Mouse (Mus musculus) adipocyte (in vitro differentiated cells): Measurements from ENCODE around the gene Mpi.
A peak's percentile ranks its signal among the peaks of the same experiment; 100 is the strongest.

Source experiments
- DNase-seq: peaks from one replicate; pipeline ENCODE4 v3.0.0-alpha.2; 2016; ENCODE audit warnings: low spot score

The Mpi gene

GRCm38 (mm10) chr9:57523754-57524153 lies 28.8 kb downstream of the Mpi start:
- DNase-seq: peak; percentile 70

GRCm38 (mm10) chr9:57522861-57523246 lies 29.7 kb downstream of the Mpi start:
- DNase-seq: no peak

GRCm38 (mm10) chr9:57522114-57522860 lies 30.3 kb downstream of the Mpi start:
- DNase-seq: no peak

- DNase-seq: peak; percentile 94
Measured at GRCm38 (mm10) chr9:57521056-57521911, 31.3 kb downstream of the Mpi start, which contains the start of gene Cox5a. Cox5a (plus strand) TSS chr9:57521274.

GRCm38 (mm10) chr9:57520375-57521055 lies 32.0 kb downstream of the Mpi start:
- no peak for DNase-seq

GRCm38 (mm10) chr9:57517113-57517512 lies 35.5 kb downstream of the Mpi start:
- DNase-seq: peak; percentile 81

GRCm38 (mm10) chr9:57510577-57510976 lies 42.0 kb downstream of the Mpi start:
- no peak for DNase-seq

- peak; percentile 24 for DNase-seq
Measured at GRCm38 (mm10) chr9:57505700-57506099, 46.9 kb downstream of the Mpi start.

- DNase-seq: no peak
Measured at GRCm38 (mm10) chr9:57504891-57505290, 47.7 kb downstream of the Mpi start.

- no peak for DNase-seq
Measured at GRCm38 (mm10) chr9:57504381-57504700, 48.2 kb downstream of the Mpi start.

GRCm38 (mm10) chr9:57503622-57504380 lies 48.8 kb downstream of the Mpi start, which contains the start of gene Rpp25:
Rpp25 (plus strand) TSS chr9:57504026.
- DNase-seq: no peak

GRCm38 (mm10) chr9:57502911-57503621 lies 49.5 kb downstream of the Mpi start:
- DNase-seq: no peak

GRCm38 (mm10) chr9:57501861-57502260 lies 50.7 kb downstream of the Mpi start:
- no peak for DNase-seq

- no peak for DNase-seq
Measured at GRCm38 (mm10) chr9:57501452-57501851, 51.1 kb downstream of the Mpi start.

- no peak for DNase-seq
Measured at GRCm38 (mm10) chr9:57498536-57498935, 54.0 kb downstream of the Mpi start.

GRCm38 (mm10) chr9:57497236-57497635 lies 55.3 kb downstream of the Mpi start:
- DNase-seq: no peak

GRCm38 (mm10) chr9:57494970-57495369 lies 57.6 kb downstream of the Mpi start:
- DNase-seq: no peak
